Mouse (Mus musculus) E14TG2a.4 (cell line): ENCODE results near the gene Parp8.
"Not testable (repeated sequence)": the region's sequence is repeated elsewhere in the genome, so short reads cannot be mapped to it uniquely, and the experiment has no call there.

Experiments used
- H3K27me3 ChIP-seq: 2 replicates; pipeline ENCODE4 v1.6.1; 2014; ENCODE audit warnings: low read length, control low read depth; ENCODE audit not compliant: insufficient read depth
- H3K36me3 ChIP-seq: 2 replicates; pipeline ENCODE4 v1.6.1; 2014; ENCODE audit warnings: low read length, control low read depth; ENCODE audit not compliant: insufficient read depth
- H3K4me1 ChIP-seq: replicated peaks from 2 replicates; pipeline ENCODE4 v1.6.1; 2014; ENCODE audit warnings: low read depth, low read length, control low read depth
- H3K4me3 ChIP-seq: replicated peaks from 2 replicates; pipeline ENCODE4 v1.5.1; 2014; ENCODE audit warnings: mild to moderate bottlenecking, low read length
- H3K9me3 ChIP-seq: 2 replicates; pipeline ENCODE4 v1.6.1; 2014; ENCODE audit warnings: low read length, control low read depth
- CTCF ChIP-seq: conservative IDR thresholded peaks from 2 replicates; pipeline ENCODE4 v1.5.1; 2014; ENCODE audit warnings: low read length
- NANOG ChIP-seq: IDR thresholded peaks from 2 replicates; pipeline ENCODE4 v1.6.1; 2014; ENCODE audit warnings: borderline replicate concordance, low read length, mixed read lengths
- POU5F1 ChIP-seq: IDR thresholded peaks from 2 replicates; pipeline ENCODE4 v1.6.1; 2014; ENCODE audit warnings: low read length, borderline replicate concordance

The Parp8 gene

GRCm38 (mm10) chr13:116946566-116946965, 78.8 kb downstream of the Parp8 start:
- no peak overlapping the region for H3K4me3 ChIP-seq
- no peak for TF ChIP-seq POU5F1
- no peak for TF ChIP-seq CTCF
- no peak for TF ChIP-seq NANOG

GRCm38 (mm10) chr13:116941280-116942015, 83.9 kb downstream of the Parp8 start:
- H3K4me3 ChIP-seq: no peak overlapping the region
- no peaks in the 10 kb centered on the region for H3K9me3 ChIP-seq
- no peaks in the 10 kb centered on the region for H3K27me3 ChIP-seq
- no peak for TF ChIP-seq CTCF
- TF ChIP-seq NANOG: no peak
- no peak for TF ChIP-seq POU5F1
- no peaks in the 10 kb centered on the region for H3K36me3 ChIP-seq
- no peaks in the 10 kb centered on the region for H3K4me1 ChIP-seq

More at GRCm38 (mm10) chr13:116946566-116946965, 78.8 kb downstream of the Parp8 start:
- Histone ChIP-seq H3K36me3 (no peaks in the 10 kb centered on the region), H3K27me3 (no peaks in the 10 kb centered on the region), H3K4me1 (no peaks in the 10 kb centered on the region), H3K9me3 (no peaks in the 10 kb centered on the region)

- H3K4me3 ChIP-seq: no peak overlapping the region
- no peaks in the 10 kb centered on the region for H3K27me3 ChIP-seq
- H3K9me3 ChIP-seq: no peaks in the 10 kb centered on the region
- TF ChIP-seq NANOG: no peak
- no peak for TF ChIP-seq CTCF
- TF ChIP-seq POU5F1: no peak
- H3K36me3 ChIP-seq: no peaks in the 10 kb centered on the region
- no peaks in the 10 kb centered on the region for H3K4me1 ChIP-seq
Measured at GRCm38 (mm10) chr13:116940761-116941160, 84.6 kb downstream of the Parp8 start.

GRCm38 (mm10) chr13:116937019-116937418, 88.3 kb downstream of the Parp8 start:
- not testable (repeated sequence) for H3K4me3 ChIP-seq, H3K36me3 ChIP-seq
- TF ChIP-seq CTCF: peak; percentile 29

GRCm38 (mm10) chr13:116917387-116917930, 107.9 kb downstream of the Parp8 start:
- H3K4me1 ChIP-seq: no peaks in the 10 kb centered on the region
- H3K4me3 ChIP-seq: no peak overlapping the region
- no peaks in the 10 kb centered on the region for H3K36me3 ChIP-seq
- H3K9me3 ChIP-seq: no peaks in the 10 kb centered on the region
- TF ChIP-seq CTCF: no peak
- TF ChIP-seq POU5F1: no peak
- TF ChIP-seq NANOG: no peak
- no peaks in the 10 kb centered on the region for H3K27me3 ChIP-seq

More at GRCm38 (mm10) chr13:116937019-116937418, 88.3 kb downstream of the Parp8 start:
- H3K4me1 ChIP-seq, H3K27me3 ChIP-seq, H3K9me3 ChIP-seq: not testable (repeated sequence)

- Histone ChIP-seq H3K36me3 (no peaks in the 10 kb centered on the region), H3K9me3 (no peaks in the 10 kb centered on the region), H3K4me1 (no peaks in the 10 kb centered on the region), H3K27me3 (no peaks in the 10 kb centered on the region), H3K4me3 (no peak overlapping the region)
- TF ChIP-seq NANOG (no peak), POU5F1 (no peak), CTCF (no peak)
Measured at GRCm38 (mm10) chr13:116908284-116908683, 117.1 kb downstream of the Parp8 start.

GRCm38 (mm10) chr13:116903394-116903793, 121.9 kb downstream of the Parp8 start:
- H3K27me3 ChIP-seq: no peaks in the 10 kb centered on the region
- no peak for TF ChIP-seq CTCF
- TF ChIP-seq NANOG: no peak
- TF ChIP-seq POU5F1: no peak

GRCm38 (mm10) chr13:116898395-116898794, 126.9 kb downstream of the Parp8 start:
- Histone ChIP-seq H3K36me3 (no peaks in the 10 kb centered on the region), H3K4me3 (no peak overlapping the region), H3K27me3 (no peaks in the 10 kb centered on the region), H3K4me1 (no peaks in the 10 kb centered on the region), H3K9me3 (no peaks in the 10 kb centered on the region)
- no peak for TF ChIP-seq CTCF
- no peak for TF ChIP-seq NANOG
- TF ChIP-seq POU5F1: no peak

More at GRCm38 (mm10) chr13:116903394-116903793, 121.9 kb downstream of the Parp8 start:
- H3K9me3 ChIP-seq: no peaks in the 10 kb centered on the region
- H3K4me3 ChIP-seq: no peak overlapping the region
- H3K36me3 ChIP-seq: no peaks in the 10 kb centered on the region
- H3K4me1 ChIP-seq: no peaks in the 10 kb centered on the region

GRCm38 (mm10) chr13:116897711-116898110, 127.6 kb downstream of the Parp8 start:
- no peaks in the 10 kb centered on the region for H3K27me3 ChIP-seq
- H3K36me3 ChIP-seq: no peaks in the 10 kb centered on the region
- no peak for TF ChIP-seq NANOG
- no peak for TF ChIP-seq POU5F1
- no peak for TF ChIP-seq CTCF
- no peaks in the 10 kb centered on the region for H3K4me1 ChIP-seq
- no peak overlapping the region for H3K4me3 ChIP-seq
- no peaks in the 10 kb centered on the region for H3K9me3 ChIP-seq
